Mouse (Mus musculus) myocyte (in vitro differentiated cells): ENCODE measurements around the gene Rae1.

Experiments used
- E2F4 ChIP-seq: IDR thresholded peaks from one replicate; pipeline ENCODE4 v1.6.1; 2011; ENCODE audit warnings: mild to moderate bottlenecking, control low read depth, moderate library complexity; ENCODE audit not compliant: insufficient read depth
- MYOD1 ChIP-seq, 3 experiments: IDR thresholded peaks; one replicate each; pipeline ENCODE4 v1.6.1; 2011; ENCODE audit warnings: control low read depth in 2 of 3, low read depth in 2 of 3, mild to moderate bottlenecking in 2 of 3, moderate library complexity in 1 of 3; ENCODE audit not compliant: insufficient read length in 2 of 3, control insufficient read depth in 1 of 3
- POLR2A ChIP-seq: IDR thresholded peaks from one replicate; pipeline ENCODE4 v1.6.1; 2011; ENCODE audit warnings: low read depth, mild to moderate bottlenecking, control low read depth, moderate library complexity; ENCODE audit not compliant: insufficient read length
- POLR2AphosphoS2 ChIP-seq: IDR thresholded peaks from one replicate; pipeline ENCODE4 v1.6.1; 2011; ENCODE audit warnings: low read depth, control low read depth; ENCODE audit not compliant: insufficient read length
- TCF12 ChIP-seq: IDR thresholded peaks from one replicate; pipeline ENCODE4 v1.6.1; 2011; ENCODE audit warnings: mild to moderate bottlenecking, control low read depth; ENCODE audit not compliant: poor library complexity, insufficient read depth, severe bottlenecking
- USF1 ChIP-seq: IDR thresholded peaks from one replicate; pipeline ENCODE4 v1.6.1; 2011; ENCODE audit warnings: low read depth, mild to moderate bottlenecking, control low read depth, moderate library complexity

GRCm38 (mm10) chr2:173023371-173023851 is 23.5 kb downstream of the Rae1 start:
- TF ChIP-seq TCF12 (no peak), POLR2A (no peak), MYOD1 (IDR thresholded peaks at IDR 0.05; ENCODE audit: control insufficient read depth in 1 of 3, insufficient read length in 2 of 3, low read depth in 2 of 3) (no peak), USF1 (no peak), E2F4 (no peak), POLR2AphosphoS2 (no peak)
